Mouse (Mus musculus) lung, adult 2 months (tissue): Measurements from ENCODE around the gene Exoc1. TPM values are rescaled to one million over a fixed set of nuclear protein-coding genes. Genes with fewer than 3 reads are reported as not detected.

ENCODE experiments used
- DNase-seq: peaks from one replicate; pipeline ENCODE4 v3.0.0; 2022
- H3K4me1 ChIP-seq: fragments of 200-500 bp; 2 replicates; pipeline ENCODE4 v1.6.1; 2011; ENCODE audit warnings: low read length; ENCODE audit not compliant: control insufficient read depth, insufficient read depth
- H3K4me3 ChIP-seq: fragments of 200-500 bp; replicated peaks from 2 replicates; pipeline ENCODE3; 2011; ENCODE audit warnings: low read depth, mild to moderate bottlenecking, control low read depth, low read length; ENCODE audit errors: extremely low read depth
- CTCF ChIP-seq: fragments of 200-500 bp; IDR thresholded peaks from 2 replicates; pipeline ENCODE4 v1.5.1; 2011; ENCODE audit warnings: mild to moderate bottlenecking, low read length, control low read depth; ENCODE audit not compliant: insufficient read depth
- POLR2A ChIP-seq: fragments of 200-500 bp; IDR thresholded peaks from 2 replicates; pipeline ENCODE4 v1.6.1; 2011; ENCODE audit warnings: low read depth, mild to moderate bottlenecking, control low read depth, low read length, borderline replicate concordance; ENCODE audit errors: extremely low read depth
- WGBS: fragments of 180-500 bp; shearing (Covaris S2); methylation state at CpG from one replicate; pipeline ENCODE4 v1.1.7; 2018; 5-methylcytosine and 5-hydroxymethylcytosine counted together
- polyA plus RNA-seq: library from polyadenylated mRNA; depleted of rRNA; stranded (reverse); fragments of >200 nt; gene quantifications from 2 replicates; pipeline ENCODE4 v1.2.3, GENCODE M21; 2012

The Exoc1 gene
- polyA plus RNA-seq, 1 experiment = 26.3 TPM

- TF ChIP-seq CTCF (no peak), POLR2A (no peak)
- DNase-seq = no peak
- WGBS = 96% methylated on average over 10 of the region's 10 CpGs
- H3K4me1 ChIP-seq = no peaks in the 10 kb centered on the region
- no peak overlapping the region for H3K4me3 ChIP-seq
These were observed 8.5 kb downstream of the Exoc1 start for GRCm38 (mm10) chr5:76537578-76537977.

GRCm38 (mm10) chr5:76540181-76540580, 11.1 kb downstream of the Exoc1 start:
- DNase-seq = no peak
- WGBS = 39% methylated on average over 8 of the region's 8 CpGs
- no peak overlapping the region for H3K4me3 ChIP-seq
- no peaks in the 10 kb centered on the region for H3K4me1 ChIP-seq
- TF ChIP-seq CTCF (no peak), POLR2A (no peak)

GRCm38 (mm10) chr5:76540842-76541241, 11.7 kb downstream of the Exoc1 start:
- H3K4me1 ChIP-seq = no peaks in the 10 kb centered on the region
- TF ChIP-seq POLR2A (no peak), CTCF (no peak)
- no peak overlapping the region for H3K4me3 ChIP-seq
- no peak for DNase-seq

GRCm38 (mm10) chr5:76543200-76543599, 14.1 kb downstream of the Exoc1 start:
- no peak for DNase-seq
- Histone ChIP-seq H3K4me1 (no peaks in the 10 kb centered on the region), H3K4me3 (no peak overlapping the region)
- WGBS = 81% methylated on average over 8 of the region's 8 CpGs
- TF ChIP-seq CTCF (no peak), POLR2A (no peak)

GRCm38 (mm10) chr5:76550426-76550825, 21.3 kb downstream of the Exoc1 start:
- 75% methylated on average over 8 of the region's 8 CpGs for WGBS
- no peak for DNase-seq
- Histone ChIP-seq H3K4me3 (no peak overlapping the region), H3K4me1 (no peaks in the 10 kb centered on the region)
- TF ChIP-seq POLR2A (no peak), CTCF (no peak)

GRCm38 (mm10) chr5:76565321-76565720, 36.2 kb downstream of the Exoc1 start:
- peak; percentile 56 for DNase-seq
- Histone ChIP-seq H3K4me3 (no peak overlapping the region), H3K4me1 (no peaks in the 10 kb centered on the region)
- WGBS = 40% methylated on average over 3 of the region's 3 CpGs
- TF ChIP-seq POLR2A (no peak), CTCF (peak; percentile 100)

GRCm38 (mm10) chr5:76574251-76574650, 45.1 kb downstream of the Exoc1 start:
- TF ChIP-seq CTCF (no peak), POLR2A (no peak)
- DNase-seq = no peak
- WGBS = 66% methylated on average over 7 of the region's 7 CpGs
- no peaks in the 10 kb centered on the region for H3K4me1 ChIP-seq
- H3K4me3 ChIP-seq = no peak overlapping the region

GRCm38 (mm10) chr5:76577026-76577425, 47.9 kb downstream of the Exoc1 start:
- 80% methylated on average over 3 of the region's 3 CpGs for whole genome bisulfite sequencing
- Histone ChIP-seq H3K4me3 (no peak overlapping the region), H3K4me1 (no peaks in the 10 kb centered on the region)
- DNase-seq = no peak
- TF ChIP-seq CTCF = no peak
- no peak for TF ChIP-seq POLR2A

- Histone ChIP-seq H3K4me1 (no peaks in the 10 kb centered on the region), H3K4me3 (no peak overlapping the region)
- TF ChIP-seq POLR2A = no peak
- no peak for TF ChIP-seq CTCF
- 84% methylated on average over 2 of the region's 2 CpGs for WGBS
- DNase-seq = no peak
These were observed 56.3 kb downstream of the Exoc1 start for GRCm38 (mm10) chr5:76585378-76585777.

- under 1% methylated on average over 91 of the region's 92 CpGs for WGBS
- DNase-seq = peak; percentile 84
- peak; percentile 53 for TF ChIP-seq CTCF
- TF ChIP-seq POLR2A = 0 out of 2 replicates have a peak, but pooled peaks have one; percentile 21
- Histone ChIP-seq H3K4me3 (peak within 1 kb of the TSS; percentile 87), H3K4me1 (no peaks in the 10 kb centered on the region)
These were observed 59.6 kb downstream of the Exoc1 start, which contains the start of gene Cep135 for GRCm38 (mm10) chr5:76588551-76589283. Cep135 (plus strand) TSS chr5:76588698.
